Mouse (Mus musculus) small intestine, adult 2 months (tissue): ENCODE measurements around the gene Ttl.

Experiments used
- CTCF ChIP-seq: fragments of 200-500 bp; IDR thresholded peaks from 2 replicates; pipeline ENCODE4 v1.5.1; 2012; ENCODE audit warnings: low read depth, mild to moderate bottlenecking, control low read depth, inconsistent platforms, low read length, moderate library complexity, mixed read lengths; ENCODE audit not compliant: insufficient replicate concordance, insufficient read length; ENCODE audit errors: extremely low read depth
- POLR2A ChIP-seq: fragments of 200-500 bp; IDR thresholded peaks from 2 replicates; pipeline ENCODE4 v1.6.1; 2012; ENCODE audit warnings: low read depth, mild to moderate bottlenecking, control low read depth, inconsistent platforms, low read length, moderate library complexity

GRCm38 (mm10) chr2:129129987-129130545 lies 64.3 kb downstream of the Ttl start:
- no peak for TF ChIP-seq CTCF
- TF ChIP-seq POLR2A, result no peak
